Mouse (Mus musculus) urinary bladder, adult 2 months (tissue): ENCODE results near the gene 1700029J07Rik. TPM values are rescaled to one million over a fixed set of nuclear protein-coding genes. Genes with fewer than 3 reads are reported as not detected.
A peak's percentile ranks its signal among the peaks of the same experiment; 100 is the strongest.

ENCODE experiments used
- DNase-seq: peaks from one replicate; pipeline ENCODE4 v3.0.0; 2022; ENCODE audit warnings: low spot score
- polyA plus RNA-seq: library from polyadenylated mRNA; depleted of rRNA; stranded (reverse); fragments of >200 nt; gene quantifications from 2 replicates; pipeline ENCODE4 v1.2.3, GENCODE M21; 2012; rRNA removed

The 1700029J07Rik gene
- polyA plus RNA-seq, 1 experiment, result 11.2 TPM

GRCm38 (mm10) chr8:45950622-45951021 lies 24.4 kb downstream of the 1700029J07Rik start:
- DNase-seq, result no peak

GRCm38 (mm10) chr8:45946283-45946682 lies 28.8 kb downstream of the 1700029J07Rik start:
- no peak for DNase-seq

DNA sequence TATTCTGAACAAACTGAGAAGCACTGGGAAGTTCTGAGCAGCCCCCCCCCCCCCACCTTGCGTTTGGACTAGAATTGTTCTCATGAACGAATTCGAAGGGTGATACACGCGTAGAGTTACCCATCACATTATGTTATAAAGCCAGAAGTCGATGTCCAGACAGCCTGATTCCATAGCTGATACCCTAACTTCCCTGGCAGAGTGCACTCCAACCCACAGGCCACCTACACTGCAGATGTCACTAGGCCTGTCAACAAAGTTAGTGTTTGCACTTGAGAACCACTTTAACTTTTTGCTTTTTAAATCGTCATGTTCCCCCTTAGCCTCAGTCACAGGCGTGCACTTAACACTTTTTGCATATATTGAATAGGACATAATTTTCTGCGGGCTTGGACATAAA lies 38.1 kb downstream of the 1700029J07Rik start:
- no peak for DNase-seq

DNA sequence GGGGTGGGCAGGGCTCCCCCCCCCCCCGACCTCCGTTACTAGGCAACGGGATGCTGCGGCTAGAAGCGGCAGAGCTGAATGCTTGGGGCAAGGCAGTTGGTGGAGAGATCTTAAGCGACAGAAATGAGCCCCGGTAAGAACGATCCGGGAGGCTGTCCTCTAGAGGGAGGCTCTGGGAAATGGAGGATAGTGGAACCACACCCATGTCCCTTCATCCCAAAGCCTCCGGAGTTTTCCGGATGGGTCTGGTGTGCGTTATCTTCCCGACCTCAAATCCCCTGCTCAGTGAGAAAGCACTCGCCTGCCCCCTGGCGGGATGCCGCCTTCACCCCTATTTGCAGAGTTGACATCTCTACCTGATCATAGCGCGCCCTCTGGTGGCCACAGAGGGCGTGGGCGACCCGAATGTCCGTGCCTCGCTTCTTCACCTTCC lies 40.5 kb downstream of the 1700029J07Rik start, which contains the start of gene Ccdc110:
Gene Ccdc110 (plus strand): TSS at position 38 of the 433 bp plus-strand sequence.
- peak; percentile 98 for DNase-seq

DNA sequence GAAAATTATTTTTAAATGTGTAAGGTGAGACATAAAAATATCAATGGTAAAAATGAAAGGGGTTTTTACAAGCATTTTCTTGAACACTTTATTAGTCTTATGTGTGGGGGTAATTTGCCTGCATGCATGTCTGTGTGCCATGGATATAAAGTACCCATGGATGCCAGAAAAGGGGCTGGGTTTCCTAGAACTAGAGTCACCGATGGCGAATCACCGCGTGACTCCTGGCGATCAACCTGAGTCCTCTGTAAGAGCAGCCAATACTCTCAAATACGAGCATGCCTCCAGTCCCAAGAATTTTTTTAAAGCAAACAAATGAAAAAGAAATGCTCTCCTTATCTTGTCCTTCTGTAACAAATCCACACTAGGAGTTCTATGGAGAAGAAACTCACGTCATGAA lies 52.9 kb downstream of the 1700029J07Rik start:
- no peak for DNase-seq

DNA sequence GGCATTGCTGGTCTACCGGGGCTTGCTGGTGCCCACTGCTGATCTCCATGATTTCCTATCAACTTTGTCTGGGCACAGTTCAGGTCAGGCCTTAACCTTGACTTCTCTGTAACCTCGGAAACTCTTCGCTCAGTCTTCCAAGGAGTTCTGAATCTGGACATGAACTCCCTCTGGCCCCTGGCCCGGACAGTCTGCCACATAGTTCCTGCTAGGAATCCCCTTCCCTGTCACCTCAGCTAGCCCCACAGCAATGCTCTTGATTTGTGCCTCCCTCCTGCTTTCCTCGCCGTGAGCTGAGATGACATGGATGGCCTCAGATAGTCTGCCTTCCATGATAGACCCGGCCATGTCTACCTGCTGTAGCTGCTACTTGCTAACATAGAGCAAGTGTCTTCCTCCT lies 54.7 kb downstream of the 1700029J07Rik start:
- no peak for DNase-seq

- DNase-seq, result no peak
Observed at GRCm38 (mm10) chr8:45918891-45919290, 56.2 kb downstream of the 1700029J07Rik start.

GRCm38 (mm10) chr8:45917040-45917679 lies 57.9 kb downstream of the 1700029J07Rik start:
- DNase-seq, result no peak

DNA sequence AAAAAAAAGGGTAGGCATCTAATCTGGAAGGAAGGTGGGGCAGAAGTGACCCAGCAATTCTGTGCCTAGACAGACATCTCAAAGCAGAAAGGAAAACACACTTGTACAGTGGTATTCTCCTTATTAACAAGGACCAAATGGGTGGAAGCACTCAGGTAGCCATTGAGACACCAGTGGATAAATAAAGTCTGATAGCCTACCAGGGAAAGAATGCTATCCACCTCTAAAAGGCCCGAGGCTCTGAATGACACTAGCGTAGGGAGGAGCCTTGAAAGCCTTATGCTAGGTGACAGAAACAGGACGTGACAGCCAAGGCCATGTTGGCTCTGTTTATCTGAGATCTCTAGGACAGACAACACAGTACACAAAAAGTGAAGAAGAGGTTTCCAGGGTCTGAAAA lies 58.6 kb downstream of the 1700029J07Rik start:
- no peak for DNase-seq

DNA sequence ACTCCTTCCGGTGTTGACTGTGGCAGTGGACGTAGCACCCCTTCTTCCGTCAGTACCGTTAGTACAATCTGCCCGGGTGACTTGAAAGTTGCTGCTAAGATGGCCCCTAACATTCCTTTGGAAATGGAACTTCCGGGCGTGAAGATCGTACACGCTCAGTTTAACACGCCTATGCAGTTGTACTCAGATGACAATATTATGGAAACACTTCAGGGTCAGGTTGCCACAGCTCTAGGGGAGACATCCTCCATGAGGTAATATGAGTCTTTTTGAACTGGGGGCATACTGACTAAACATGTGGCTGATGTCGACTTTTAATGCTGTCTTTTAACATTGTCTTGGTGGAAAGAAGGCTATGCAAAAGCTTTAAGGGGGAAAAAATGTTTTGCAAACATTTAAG lies 61.3 kb downstream of the 1700029J07Rik start:
- DNase-seq, result no peak

DNA sequence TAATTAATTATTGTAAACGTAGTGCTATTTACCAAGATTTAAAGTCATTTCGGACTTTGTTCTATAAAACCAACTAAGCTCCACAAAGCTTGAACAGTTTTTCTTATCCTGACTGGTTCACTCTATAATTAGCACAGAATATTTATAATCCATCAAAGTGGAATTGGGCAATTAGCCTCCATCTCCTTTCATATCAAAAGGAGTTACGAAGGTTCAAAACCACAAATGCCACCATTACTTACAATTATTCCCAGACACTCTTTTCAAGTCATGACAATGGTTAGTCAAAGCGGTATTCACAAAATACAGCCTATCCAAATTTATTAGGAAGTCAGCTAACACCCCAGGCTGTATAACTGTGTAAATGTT lies 68.8 kb downstream of the 1700029J07Rik start:
- no peak for DNase-seq

DNA sequence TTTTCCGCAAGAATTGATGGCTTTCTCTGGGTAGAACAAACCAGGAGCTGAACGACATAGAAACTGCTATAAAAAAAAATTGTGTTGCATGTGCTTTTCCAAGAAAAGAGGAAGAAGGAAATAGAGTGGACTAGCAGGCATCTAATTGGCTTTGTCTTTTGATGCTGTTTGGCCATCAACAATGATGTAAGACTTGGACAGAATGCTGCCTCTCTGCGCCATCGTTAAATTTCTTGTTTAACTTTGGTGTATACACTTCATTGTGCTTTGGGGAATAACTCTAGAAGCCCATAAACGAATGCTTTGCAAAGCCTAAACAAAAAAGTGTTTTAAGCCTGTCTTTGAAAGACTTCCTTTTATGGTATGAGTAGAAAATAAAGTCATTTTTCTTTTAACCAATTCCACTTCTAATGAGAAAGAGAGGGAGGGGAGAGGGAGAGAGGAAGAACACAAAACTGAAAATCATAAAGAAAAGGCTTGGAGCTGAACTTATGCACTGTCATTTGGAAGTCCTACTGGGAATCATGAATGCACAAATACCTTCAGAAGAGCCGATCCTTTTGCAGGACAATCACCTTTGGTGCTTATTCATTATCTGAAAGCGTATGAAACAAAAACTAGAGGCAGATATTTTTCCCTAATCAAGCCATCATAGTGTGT lies 69.3 kb downstream of the 1700029J07Rik start:
- DNase-seq, result no peak

DNA sequence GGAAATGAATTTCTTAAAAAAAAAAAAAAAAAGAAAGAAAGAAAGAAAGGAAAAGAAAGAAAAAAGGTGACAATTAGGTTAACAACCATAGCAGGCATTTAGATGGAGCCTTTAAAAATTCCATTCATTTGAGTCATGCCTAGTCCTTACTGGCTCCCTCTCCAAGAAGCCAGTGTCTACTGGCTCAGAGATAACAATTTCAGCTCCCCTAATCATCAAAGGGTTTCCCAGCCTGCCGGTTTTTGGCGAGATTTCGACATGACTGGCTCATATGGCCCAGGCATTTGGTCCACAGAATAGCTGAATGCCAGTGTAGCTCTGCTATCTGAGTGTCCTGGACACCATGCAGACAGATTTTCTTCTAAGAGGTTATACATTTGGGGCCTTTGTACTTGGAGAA lies 71.4 kb downstream of the 1700029J07Rik start:
- DNase-seq, result no peak

Other genes starting within 250 kb of the 1700029J07Rik start
- 1,023 and 1,143 TPM in 2 replicates for gene Pdlim3, start 89.8 kb downstream of the 1700029J07Rik start, polyA plus RNA-seq
- gene Ccdc110, start 40.6 kb downstream of the 1700029J07Rik start, polyA plus RNA-seq, result not detected in 2 replicates
- 51.4 and 57.1 TPM in 2 replicates for gene Ufsp2, start 276 bp upstream of the 1700029J07Rik start, polyA plus RNA-seq
- gene Lrp2bp, start 24.1 kb upstream of the 1700029J07Rik start, polyA plus RNA-seq, result 0.21 and 0.44 TPM in 2 replicates
- 6.2 and 6.8 TPM in 2 replicates for gene Ankrd37, start 30.5 kb upstream of the 1700029J07Rik start, polyA plus RNA-seq
- 11.4 and 12.8 TPM in 2 replicates for gene Cfap97, start 176.5 kb upstream of the 1700029J07Rik start, polyA plus RNA-seq
- gene Snx25, start 176.9 kb upstream of the 1700029J07Rik start, polyA plus RNA-seq, result 9.5 and 9.9 TPM in 2 replicates
- gene Slc25a4, start 236.0 kb upstream of the 1700029J07Rik start, polyA plus RNA-seq, result 537 and 579 TPM in 2 replicates